Mouse (Mus musculus) thymus, adult 2 months (tissue): ENCODE results near the gene Stard3nl.

Experiments used
- CTCF ChIP-seq: fragments of 200-500 bp; IDR thresholded peaks from 2 replicates; pipeline ENCODE4 v1.5.1; 2012; ENCODE audit warnings: mild to moderate bottlenecking, control low read depth, low read length, moderate library complexity, borderline replicate concordance; ENCODE audit not compliant: control insufficient read depth, poor library complexity, insufficient read depth; ENCODE audit errors: extremely low read depth
- POLR2A ChIP-seq: fragments of 200-500 bp; IDR thresholded peaks from 2 replicates; pipeline ENCODE4 v1.6.1; 2012; ENCODE audit warnings: mild to moderate bottlenecking, low read length, control low read depth, moderate library complexity; ENCODE audit not compliant: control insufficient read depth, poor library complexity, insufficient read depth; ENCODE audit errors: extremely low read depth

DNA sequence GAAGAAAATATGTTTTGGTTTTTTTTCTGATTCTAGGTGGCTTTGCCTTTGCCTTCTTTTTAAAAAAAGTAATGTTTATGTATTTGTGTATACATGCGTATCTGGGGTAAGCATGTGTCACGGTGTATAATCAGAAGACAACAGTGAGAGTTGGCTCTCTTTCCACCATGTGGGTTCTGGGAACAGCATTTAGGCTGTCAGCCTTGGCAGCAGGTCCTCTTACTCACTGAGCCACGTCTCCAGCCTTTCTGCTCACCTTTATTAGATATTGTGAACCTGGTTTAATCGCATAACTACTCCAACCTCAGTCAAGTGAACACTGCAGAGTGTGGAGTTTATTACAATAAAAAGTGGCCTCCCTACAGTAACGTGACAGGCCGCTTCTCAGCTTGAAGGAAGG lies 26.8 kb downstream of the Stard3nl start:
- TF ChIP-seq CTCF (no peak), POLR2A (no peak)
